Mouse (Mus musculus) stomach, embryonic 16.5 days (tissue): ENCODE measurements at regions not wholly inside any gene's neighbourhood (a gene's known extent, or its start where the extent isn't known, plus 50 kb on each side); places are given as distances from the start of the nearest gene placed in this dataset.

Experiments
- ATAC-seq: fragments of 200-750 bp; cut with Nextera tagmentation; 2 replicates; pipeline ENCODE4 v1.8.0; 2017; ENCODE audit warnings: moderate number of reproducible peaks, moderate TSS enrichment; ENCODE audit not compliant: insufficient read depth, low FRiP score
- H3K27ac ChIP-seq: fragments of 300-500 bp; sonication (generic); 2 replicates; pipeline ENCODE4 v1.5.1; 2014; ENCODE audit warnings: low read length
- H3K27me3 ChIP-seq: fragments of 300-500 bp; sonication (generic); 2 replicates; pipeline ENCODE4 v1.6.1; 2014; ENCODE audit warnings: low read length, control low read depth, mixed read lengths; ENCODE audit not compliant: control insufficient read depth, insufficient read depth
- H3K36me3 ChIP-seq: fragments of 300-500 bp; sonication (generic); 2 replicates; pipeline ENCODE4 v1.6.1; 2014; ENCODE audit warnings: low read length; ENCODE audit not compliant: control insufficient read depth, insufficient read depth
- H3K4me1 ChIP-seq: fragments of 300-500 bp; sonication (generic); 2 replicates; pipeline ENCODE4 v1.6.1; 2014; ENCODE audit warnings: low read length, control low read depth, mixed read lengths; ENCODE audit not compliant: control insufficient read depth, insufficient read depth
- H3K4me2 ChIP-seq: fragments of 300-500 bp; sonication (generic); 2 replicates; pipeline ENCODE4 v1.6.1; 2014; ENCODE audit warnings: low read depth, low read length, mixed read lengths
- H3K4me3 ChIP-seq: fragments of 300-500 bp; sonication (generic); replicated peaks from 2 replicates; pipeline ENCODE4 v1.5.1; 2014; ENCODE audit warnings: mild to moderate bottlenecking, low read length
- H3K9ac ChIP-seq: fragments of 300-500 bp; sonication (generic); 2 replicates; pipeline ENCODE4 v1.6.1; 2014; ENCODE audit warnings: low read length
- H3K9me3 ChIP-seq: fragments of 300-500 bp; sonication (generic); replicated peaks from 2 replicates; pipeline ENCODE4 v1.6.1; 2016; ENCODE audit warnings: low read length, control low read depth; ENCODE audit not compliant: control insufficient read depth
- WGBS: fragments of 180-500 bp; shearing (Covaris S2); extraction: QIAGEN DNeasy Blood & Tissue Kit; methylation state at CpG from one replicate; pipeline ENCODE4 v1.1.7; 2014; 5-methylcytosine and 5-hydroxymethylcytosine counted together

- Histone ChIP-seq H3K4me3 (no peak overlapping the region), H3K4me2 (no peak overlapping the region)
Observed at GRCm38 (mm10) chr13:115630603-115631002, 528.8 kb upstream of the Itga1 start.

GRCm38 (mm10) chr13:115613174-115613573 lies 511.4 kb upstream of the Itga1 start:
- no peaks in the 10 kb centered on the region for H3K36me3 ChIP-seq
- no peak overlapping the region for H3K27ac ChIP-seq
- no peak overlapping the region for H3K9ac ChIP-seq
- no peak for ATAC-seq
- H3K27me3 ChIP-seq, result no peaks in the 10 kb centered on the region
- H3K4me2 ChIP-seq, result no peak overlapping the region
- H3K4me1 ChIP-seq, result no peaks in the 10 kb centered on the region
- 80% methylated on average over 6 of the region's 6 CpGs for WGBS
- no peaks in the 10 kb centered on the region for H3K9me3 ChIP-seq
- no peak overlapping the region for H3K4me3 ChIP-seq

More at GRCm38 (mm10) chr13:115630603-115631002, 528.8 kb upstream of the Itga1 start:
- H3K9me3 ChIP-seq, result no peaks in the 10 kb centered on the region
- WGBS, result 51% methylated on average over 2 of the region's 2 CpGs
- H3K9ac ChIP-seq, result no peak overlapping the region
- H3K27me3 ChIP-seq, result no peaks in the 10 kb centered on the region
- no peaks in the 10 kb centered on the region for H3K36me3 ChIP-seq
- ATAC-seq, result no peak
- no peaks in the 10 kb centered on the region for H3K4me1 ChIP-seq
- H3K27ac ChIP-seq, result no peak overlapping the region

GRCm38 (mm10) chr13:115606441-115606840 lies 504.7 kb upstream of the Itga1 start:
- no peak overlapping the region for H3K4me2 ChIP-seq
- no peaks in the 10 kb centered on the region for H3K36me3 ChIP-seq
- no peaks in the 10 kb centered on the region for H3K9me3 ChIP-seq
- no peaks in the 10 kb centered on the region for H3K27me3 ChIP-seq
- no peak overlapping the region for H3K27ac ChIP-seq
- H3K4me3 ChIP-seq, result no peak overlapping the region
- no peak overlapping the region for H3K9ac ChIP-seq
- WGBS, result 85% methylated on average over 8 of the region's 8 CpGs
- no peaks in the 10 kb centered on the region for H3K4me1 ChIP-seq
- no peak for ATAC-seq

GRCm38 (mm10) chr13:115595126-115595671 lies 493.4 kb upstream of the Itga1 start:
- H3K9ac ChIP-seq, result no peak overlapping the region
- no peaks in the 10 kb centered on the region for H3K36me3 ChIP-seq
- H3K27ac ChIP-seq, result no peak overlapping the region
- 60% methylated on average over 5 of the region's 5 CpGs for WGBS
- peak; percentile 37; the same call in 1 of the 2 replicates for ATAC-seq
- H3K9me3 ChIP-seq, result no peaks in the 10 kb centered on the region
- H3K4me3 ChIP-seq, result no peak overlapping the region
- H3K4me2 ChIP-seq, result no peak overlapping the region
- H3K4me1 ChIP-seq, result no peaks in the 10 kb centered on the region
- H3K27me3 ChIP-seq, result no peaks in the 10 kb centered on the region

GRCm38 (mm10) chr13:115575967-115576366 lies 474.2 kb upstream of the Itga1 start:
- Histone ChIP-seq H3K4me3 (no peak overlapping the region), H3K36me3 (no peaks in the 10 kb centered on the region), H3K9me3 (no peaks in the 10 kb centered on the region), H3K9ac (no peak overlapping the region), H3K27ac (no peak overlapping the region), H3K4me2 (no peak overlapping the region), H3K27me3 (no peaks in the 10 kb centered on the region), H3K4me1 (no peaks in the 10 kb centered on the region)
- ATAC-seq, result no peak
- 76% methylated on average over 3 of the region's 3 CpGs for WGBS

- Histone ChIP-seq H3K4me1 (no peaks in the 10 kb centered on the region), H3K9me3 (no peaks in the 10 kb centered on the region), H3K4me3 (no peak overlapping the region), H3K36me3 (no peaks in the 10 kb centered on the region), H3K27ac (no peak overlapping the region), H3K4me2 (no peak overlapping the region), H3K27me3 (no peaks in the 10 kb centered on the region), H3K9ac (no peak overlapping the region)
- ATAC-seq, result no peak
- WGBS, result 75% methylated on average over 6 of the region's 6 CpGs
Observed at GRCm38 (mm10) chr13:115575052-115575891, 473.5 kb upstream of the Itga1 start.

- H3K4me1 ChIP-seq, result no peaks in the 10 kb centered on the region
- no peak overlapping the region for H3K4me2 ChIP-seq
- no peak for ATAC-seq
- WGBS, result 69% methylated on average over 3 of the region's 3 CpGs
- no peak overlapping the region for H3K4me3 ChIP-seq
- H3K27me3 ChIP-seq, result no peaks in the 10 kb centered on the region
- H3K36me3 ChIP-seq, result no peaks in the 10 kb centered on the region
- H3K27ac ChIP-seq, result no peak overlapping the region
- H3K9ac ChIP-seq, result no peak overlapping the region
- no peaks in the 10 kb centered on the region for H3K9me3 ChIP-seq
Observed at GRCm38 (mm10) chr13:115541167-115541566, 439.4 kb upstream of the Itga1 start.

- no peak overlapping the region for H3K4me3 ChIP-seq
- H3K27ac ChIP-seq, result no peak overlapping the region
- WGBS, result 75% methylated on average over 3 of the region's 3 CpGs
- H3K4me2 ChIP-seq, result no peak overlapping the region
- H3K4me1 ChIP-seq, result no peaks in the 10 kb centered on the region
- H3K36me3 ChIP-seq, result no peaks in the 10 kb centered on the region
- H3K9me3 ChIP-seq, result no peaks in the 10 kb centered on the region
- H3K27me3 ChIP-seq, result no peaks in the 10 kb centered on the region
- H3K9ac ChIP-seq, result no peak overlapping the region
- no peak for ATAC-seq
Observed at GRCm38 (mm10) chr13:115535900-115536299, 434.1 kb upstream of the Itga1 start.

GRCm38 (mm10) chr13:115513914-115514313 lies 412.1 kb upstream of the Itga1 start:
- no peaks in the 10 kb centered on the region for H3K36me3 ChIP-seq
- no peaks in the 10 kb centered on the region for H3K27me3 ChIP-seq
- H3K4me2 ChIP-seq, result no peak overlapping the region
- 64% methylated on average over 8 of the region's 8 CpGs for WGBS
- no peak overlapping the region for H3K27ac ChIP-seq
- H3K9me3 ChIP-seq, result no peaks in the 10 kb centered on the region
- H3K4me1 ChIP-seq, result no peaks in the 10 kb centered on the region
- no peak for ATAC-seq
- no peak overlapping the region for H3K9ac ChIP-seq
- no peak overlapping the region for H3K4me3 ChIP-seq
